Mouse (Mus musculus) neural tube, embryonic 12.5 days (tissue): ENCODE results near the gene Hao2. TPM values are rescaled to one million over a fixed set of nuclear protein-coding genes. Genes with fewer than 3 reads are reported as not detected.

Source experiments
- ATAC-seq: fragments of 200-750 bp; cut with Nextera tagmentation; 2 replicates; pipeline ENCODE4 v1.8.0; 2017; ENCODE audit warnings: low read depth, mild to moderate bottlenecking, moderate TSS enrichment, moderate library complexity; ENCODE audit not compliant: low FRiP score
- H3K27ac ChIP-seq: fragments of 300-500 bp; sonication (generic); 2 replicates; pipeline ENCODE4 v1.5.1; 2016
- H3K27me3 ChIP-seq: fragments of 300-500 bp; sonication (generic); replicated peaks from 2 replicates; pipeline ENCODE4 v1.6.1; 2016; ENCODE audit warnings: mild to moderate bottlenecking
- H3K36me3 ChIP-seq: fragments of 300-500 bp; sonication (generic); 2 replicates; pipeline ENCODE4 v1.6.1; 2016; ENCODE audit warnings: mild to moderate bottlenecking
- H3K4me1 ChIP-seq: fragments of 300-500 bp; sonication (generic); 2 replicates; pipeline ENCODE4 v1.6.1; 2016
- H3K4me2 ChIP-seq: fragments of 300-500 bp; sonication (generic); replicated peaks from 2 replicates; pipeline ENCODE4 v1.6.1; 2016; ENCODE audit warnings: mild to moderate bottlenecking
- H3K4me3 ChIP-seq: fragments of 300-500 bp; sonication (generic); 2 replicates; pipeline ENCODE4 v1.5.1; 2016
- H3K9ac ChIP-seq: fragments of 300-500 bp; sonication (generic); 2 replicates; pipeline ENCODE4 v1.6.1; 2016; ENCODE audit warnings: mild to moderate bottlenecking
- H3K9me3 ChIP-seq: fragments of 300-500 bp; sonication (generic); 2 replicates; pipeline ENCODE4 v1.6.1; 2016; ENCODE audit warnings: mild to moderate bottlenecking
- WGBS: fragments of 180-500 bp; shearing (Covaris S2); methylation state at CpG from one replicate; pipeline ENCODE4 v1.1.7; 2016; 5-methylcytosine and 5-hydroxymethylcytosine counted together
- polyA plus RNA-seq: library from polyadenylated mRNA; unstranded; fragments of >200 nt; fragmentation: Nextera tagmentation; extraction: Ambion mirVana; gene quantifications from 2 replicates; pipeline ENCODE4 v1.2.1, GENCODE M21; 2016

Hao2 gene
- polyA plus RNA-seq, 1 experiment from 2014 or later, result 0.09 TPM

- H3K27ac ChIP-seq, result no peak overlapping the region
- H3K4me3 ChIP-seq, result no peak overlapping the region
Measured at GRCm38 (mm10) chr3:98913591-98913990, 20.6 kb upstream of the Hao2 start.

GRCm38 (mm10) chr3:98897606-98898005, 4.6 kb upstream of the Hao2 start:
- no peaks in the 10 kb centered on the region for H3K4me1 ChIP-seq
- no peaks in the 10 kb centered on the region for H3K36me3 ChIP-seq
- no peaks in the 10 kb centered on the region for H3K27me3 ChIP-seq
- no peak for ATAC-seq
- WGBS, result 96% methylated on average over 2 of the region's 2 CpGs
- no peak overlapping the region for H3K4me3 ChIP-seq
- no peak overlapping the region for H3K9ac ChIP-seq
- H3K9me3 ChIP-seq, result no peaks in the 10 kb centered on the region
- H3K4me2 ChIP-seq, result no peak overlapping the region
- H3K27ac ChIP-seq, result no peak overlapping the region

More at GRCm38 (mm10) chr3:98913591-98913990, 20.6 kb upstream of the Hao2 start:
- WGBS, result 88% methylated on average over 6 of the region's 6 CpGs
- ATAC-seq, result no peak
- Histone ChIP-seq H3K4me1 (no peaks in the 10 kb centered on the region), H3K4me2 (no peak overlapping the region), H3K9me3 (no peaks in the 10 kb centered on the region), H3K27me3 (no peaks in the 10 kb centered on the region), H3K36me3 (no peaks in the 10 kb centered on the region), H3K9ac (no peak overlapping the region)

- H3K9me3 ChIP-seq, result no peaks in the 10 kb centered on the region
- no peak overlapping the region for H3K9ac ChIP-seq
- no peak overlapping the region for H3K4me2 ChIP-seq
- no peaks in the 10 kb centered on the region for H3K27me3 ChIP-seq
- no peak overlapping the region for H3K4me3 ChIP-seq
- H3K4me1 ChIP-seq, result no peaks in the 10 kb centered on the region
- H3K36me3 ChIP-seq, result no peaks in the 10 kb centered on the region
- no peak overlapping the region for H3K27ac ChIP-seq
- 51% methylated on average over 10 of the region's 10 CpGs for WGBS
- ATAC-seq, result 0 out of 2 replicates have a peak, but pooled peaks have one; percentile 25
Measured at GRCm38 (mm10) chr3:98895071-98895601, 2.1 kb upstream of the Hao2 start.

GRCm38 (mm10) chr3:98890430-98890829, 2.6 kb downstream of the Hao2 start:
- Histone ChIP-seq H3K4me2 (no peak overlapping the region), H3K4me1 (no peaks in the 10 kb centered on the region), H3K9ac (no peak overlapping the region), H3K27me3 (no peaks in the 10 kb centered on the region), H3K4me3 (no peak overlapping the region), H3K9me3 (no peaks in the 10 kb centered on the region), H3K27ac (no peak overlapping the region), H3K36me3 (no peaks in the 10 kb centered on the region)
- 91% methylated on average over 4 of the region's 4 CpGs for WGBS
- ATAC-seq, result no peak

- Histone ChIP-seq H3K4me3 (no peak overlapping the region), H3K9ac (no peak overlapping the region), H3K27me3 (no peaks in the 10 kb centered on the region), H3K4me1 (no peaks in the 10 kb centered on the region), H3K4me2 (no peak overlapping the region), H3K9me3 (no peaks in the 10 kb centered on the region), H3K27ac (no peak overlapping the region), H3K36me3 (no peaks in the 10 kb centered on the region)
- WGBS, result 71% methylated on average over 2 of the region's 2 CpGs
- no peak for ATAC-seq
Measured at GRCm38 (mm10) chr3:98888206-98888605, 4.8 kb downstream of the Hao2 start.

- 84% methylated on average over 2 of the region's 2 CpGs for WGBS
- Histone ChIP-seq H3K4me1 (no peaks in the 10 kb centered on the region), H3K9ac (no peak overlapping the region), H3K27me3 (no peaks in the 10 kb centered on the region), H3K9me3 (no peaks in the 10 kb centered on the region), H3K4me2 (no peak overlapping the region), H3K4me3 (no peak overlapping the region), H3K36me3 (no peaks in the 10 kb centered on the region), H3K27ac (no peak overlapping the region)
- ATAC-seq, result no peak
Measured at GRCm38 (mm10) chr3:98880831-98881230, 12.2 kb downstream of the Hao2 start.

- H3K4me1 ChIP-seq, result no peaks in the 10 kb centered on the region
- H3K27ac ChIP-seq, result no peak overlapping the region
- no peak overlapping the region for H3K4me3 ChIP-seq
- H3K9ac ChIP-seq, result no peak overlapping the region
- H3K9me3 ChIP-seq, result no peaks in the 10 kb centered on the region
- H3K27me3 ChIP-seq, result no peaks in the 10 kb centered on the region
- no peaks in the 10 kb centered on the region for H3K36me3 ChIP-seq
- no peak for ATAC-seq
- no peak overlapping the region for H3K4me2 ChIP-seq
- 75% methylated on average over 6 of the region's 6 CpGs for WGBS
Measured at GRCm38 (mm10) chr3:98880216-98880615, 12.8 kb downstream of the Hao2 start.

GRCm38 (mm10) chr3:98868219-98868618, 24.8 kb downstream of the Hao2 start:
- no peak for ATAC-seq
- WGBS, result 89% methylated on average over 2 of the region's 2 CpGs
- H3K4me3 ChIP-seq, result no peak overlapping the region
- no peaks in the 10 kb centered on the region for H3K36me3 ChIP-seq
- H3K9me3 ChIP-seq, result no peaks in the 10 kb centered on the region
- no peaks in the 10 kb centered on the region for H3K4me1 ChIP-seq
- H3K27me3 ChIP-seq, result no peaks in the 10 kb centered on the region
- H3K9ac ChIP-seq, result no peak overlapping the region
- no peak overlapping the region for H3K27ac ChIP-seq
- no peak overlapping the region for H3K4me2 ChIP-seq

GRCm38 (mm10) chr3:98862800-98863199, 30.2 kb downstream of the Hao2 start:
- no peak for ATAC-seq
- 94% methylated on average over 1 of the region's 1 CpGs for WGBS

GRCm38 (mm10) chr3:98859576-98859975, 33.5 kb downstream of the Hao2 start, which contains the start of gene Hsd3b1:
Gene Hsd3b1, minus strand, starts transcription at chr3:98859794.
- no peaks in the 10 kb centered on the region for H3K9me3 ChIP-seq
- H3K27me3 ChIP-seq, result no peaks in the 10 kb centered on the region
- no peak within 1 kb of the TSS for H3K4me2 ChIP-seq
- ATAC-seq, result no peak
- no peak within 1 kb of the TSS for H3K9ac ChIP-seq
- H3K27ac ChIP-seq, result no peak within 1 kb of the TSS
- H3K4me3 ChIP-seq, result no peak within 1 kb of the TSS
- H3K4me1 ChIP-seq, result no peaks in the 10 kb centered on the region
- H3K36me3 ChIP-seq, result no peaks in the 10 kb centered on the region
- 92% methylated on average over 3 of the region's 3 CpGs for WGBS

More at GRCm38 (mm10) chr3:98862800-98863199, 30.2 kb downstream of the Hao2 start:
- H3K9ac ChIP-seq, result no peak overlapping the region
- H3K36me3 ChIP-seq, result no peaks in the 10 kb centered on the region
- H3K9me3 ChIP-seq, result no peaks in the 10 kb centered on the region
- no peak overlapping the region for H3K4me2 ChIP-seq
- H3K4me1 ChIP-seq, result no peaks in the 10 kb centered on the region
- no peaks in the 10 kb centered on the region for H3K27me3 ChIP-seq
- no peak overlapping the region for H3K4me3 ChIP-seq
- no peak overlapping the region for H3K27ac ChIP-seq

- Histone ChIP-seq H3K27ac (no peak overlapping the region), H3K9me3 (no peaks in the 10 kb centered on the region), H3K27me3 (no peaks in the 10 kb centered on the region), H3K4me3 (no peak overlapping the region), H3K36me3 (no peaks in the 10 kb centered on the region), H3K4me2 (no peak overlapping the region), H3K4me1 (no peaks in the 10 kb centered on the region), H3K9ac (no peak overlapping the region)
- ATAC-seq, result no peak
- WGBS, result 76% methylated on average over 2 of the region's 2 CpGs
Measured at GRCm38 (mm10) chr3:98858051-98858450, 35.0 kb downstream of the Hao2 start.

GRCm38 (mm10) chr3:98856892-98857291, 36.1 kb downstream of the Hao2 start:
- Histone ChIP-seq H3K27ac (no peak overlapping the region), H3K9ac (no peak overlapping the region), H3K27me3 (no peaks in the 10 kb centered on the region), H3K4me2 (no peak overlapping the region), H3K9me3 (no peaks in the 10 kb centered on the region), H3K4me1 (no peaks in the 10 kb centered on the region), H3K4me3 (no peak overlapping the region), H3K36me3 (no peaks in the 10 kb centered on the region)
- no peak for ATAC-seq
- 53% methylated on average over 1 of the region's 1 CpGs for WGBS

- H3K36me3 ChIP-seq, result no peaks in the 10 kb centered on the region
- ATAC-seq, result no peak
Measured at GRCm38 (mm10) chr3:98855160-98855559, 37.9 kb downstream of the Hao2 start.

More at GRCm38 (mm10) chr3:98855160-98855559, 37.9 kb downstream of the Hao2 start:
- Histone ChIP-seq H3K4me1 (no peaks in the 10 kb centered on the region), H3K4me2 (no peak overlapping the region), H3K27ac (no peak overlapping the region), H3K4me3 (no peak overlapping the region), H3K9ac (no peak overlapping the region), H3K27me3 (no peaks in the 10 kb centered on the region), H3K9me3 (no peaks in the 10 kb centered on the region)
- WGBS, result 85% methylated on average over 3 of the region's 3 CpGs
